Mouse (Mus musculus) MEL-GATA-1-ER (cell line): ENCODE data around the gene Inhba.

Experiments used
- DNase-seq: peaks from one replicate; pipeline ENCODE4 v3.0.0-alpha.2; 2012; ENCODE audit warnings: low read depth; ENCODE audit errors: extremely low read depth

The Inhba gene

GRCm38 (mm10) chr13:16011372-16012242 is at the start of gene Inhba:
Gene Inhba (plus strand): TSS chr13:16011851.
- no peak for DNase-seq

- DNase-seq: no peak
Measured at GRCm38 (mm10) chr13:15976584-15976983, 35.1 kb upstream of the Inhba start.

- no peak for DNase-seq
Measured at GRCm38 (mm10) chr13:15979551-15979950, 32.1 kb upstream of the Inhba start.

- DNase-seq: no peak
Measured at GRCm38 (mm10) chr13:15982041-15982440, 29.6 kb upstream of the Inhba start.

- no peak for DNase-seq
Measured at GRCm38 (mm10) chr13:15985761-15986160, 25.9 kb upstream of the Inhba start.

GRCm38 (mm10) chr13:15986172-15986571 is 25.5 kb upstream of the Inhba start:
- no peak for DNase-seq

- no peak for DNase-seq
Measured at GRCm38 (mm10) chr13:15995314-15995713, 16.3 kb upstream of the Inhba start.

- no peak for DNase-seq
Measured at GRCm38 (mm10) chr13:16005517-16005916, 6.1 kb upstream of the Inhba start.

- no peak for DNase-seq
Measured at GRCm38 (mm10) chr13:16007748-16008147, 3.9 kb upstream of the Inhba start.

- no peak for DNase-seq
Measured at GRCm38 (mm10) chr13:16008348-16008747, 3.3 kb upstream of the Inhba start.

- no peak for DNase-seq
Measured at GRCm38 (mm10) chr13:16009766-16010465, 1.7 kb upstream of the Inhba start.

GRCm38 (mm10) chr13:16010586-16010985 is 1.1 kb upstream of the Inhba start:
- no peak for DNase-seq

GRCm38 (mm10) chr13:16012243-16012887 is 714 bp downstream of the Inhba start:
- no peak for DNase-seq

- DNase-seq: no peak
Measured at GRCm38 (mm10) chr13:16014166-16014565, 2.5 kb downstream of the Inhba start.

GRCm38 (mm10) chr13:16016506-16016905 is 4.9 kb downstream of the Inhba start:
- no peak for DNase-seq

GRCm38 (mm10) chr13:16017338-16017737 is 5.7 kb downstream of the Inhba start:
- DNase-seq: no peak

GRCm38 (mm10) chr13:16017777-16018176 is 6.1 kb downstream of the Inhba start:
- no peak for DNase-seq

GRCm38 (mm10) chr13:16018807-16019510 is 7.3 kb downstream of the Inhba start:
- DNase-seq: no peak

- no peak for DNase-seq
Measured at GRCm38 (mm10) chr13:16020659-16021058, 9.0 kb downstream of the Inhba start.

GRCm38 (mm10) chr13:16021181-16021580 is 9.5 kb downstream of the Inhba start:
- DNase-seq: no peak

GRCm38 (mm10) chr13:16021849-16022248 is 10.2 kb downstream of the Inhba start:
- no peak for DNase-seq
